Mouse (Mus musculus) thymus, postnatal 4 days (tissue): ENCODE results near the gene Tmem51.

Source experiments
- DNase-seq: peaks from one replicate; pipeline ENCODE4 v3.0.0; 2021

The Tmem51 gene

DNA sequence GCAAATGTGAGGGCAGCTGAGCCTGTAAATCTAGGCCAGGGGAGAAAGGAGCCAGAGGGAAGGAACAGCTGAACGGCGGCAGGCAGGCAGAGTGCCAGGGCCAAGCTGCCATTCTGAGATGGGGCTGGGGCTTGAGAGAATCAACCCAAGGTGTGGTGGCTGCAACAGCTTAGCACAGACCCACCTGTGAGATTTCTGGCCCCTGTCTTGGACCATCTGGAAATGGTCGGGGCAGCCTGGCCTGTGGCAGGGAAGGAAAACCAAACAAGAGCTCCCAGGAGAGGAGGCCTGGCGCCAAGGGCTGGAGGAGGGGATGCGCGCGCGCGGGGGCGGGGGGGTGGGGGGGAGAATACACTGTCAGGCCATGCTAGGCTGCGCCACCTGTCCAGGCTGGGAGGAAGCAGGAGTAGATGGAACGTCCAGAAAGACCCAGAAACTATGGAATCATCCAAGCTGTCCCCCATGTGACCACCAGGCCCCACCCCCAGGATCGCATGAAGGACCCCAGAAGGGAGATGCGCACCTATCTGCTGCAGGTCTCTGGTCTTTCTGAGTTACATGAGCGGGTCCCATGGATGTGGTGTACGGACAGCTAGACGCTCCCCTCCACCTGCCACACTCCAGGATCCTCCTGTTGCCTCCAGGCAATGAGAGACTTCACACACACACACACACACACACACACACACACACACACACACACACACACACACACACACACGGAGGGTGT, 3.0 kb downstream of the Tmem51 start:
- no peak for DNase-seq

DNA sequence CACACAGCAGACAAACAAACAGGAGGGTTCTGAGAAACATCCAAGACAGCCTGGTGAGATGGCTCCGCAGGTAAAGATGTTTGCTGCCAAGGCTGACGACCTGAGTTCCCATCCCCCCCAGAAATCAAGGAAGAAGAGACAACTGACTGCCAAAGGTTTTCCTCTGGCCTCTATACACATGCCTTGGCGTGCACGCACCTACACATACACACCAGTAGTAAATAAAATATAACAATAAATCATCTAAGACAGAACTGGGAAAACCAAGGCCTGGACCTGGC, 3.7 kb downstream of the Tmem51 start:
- DNase-seq: no peak

GRCm38 (mm10) chr4:142079629-142080486, 4.2 kb downstream of the Tmem51 start:
- DNase-seq: peak; percentile 26

GRCm38 (mm10) chr4:142077572-142078271, 6.4 kb downstream of the Tmem51 start:
- no peak for DNase-seq

DNA sequence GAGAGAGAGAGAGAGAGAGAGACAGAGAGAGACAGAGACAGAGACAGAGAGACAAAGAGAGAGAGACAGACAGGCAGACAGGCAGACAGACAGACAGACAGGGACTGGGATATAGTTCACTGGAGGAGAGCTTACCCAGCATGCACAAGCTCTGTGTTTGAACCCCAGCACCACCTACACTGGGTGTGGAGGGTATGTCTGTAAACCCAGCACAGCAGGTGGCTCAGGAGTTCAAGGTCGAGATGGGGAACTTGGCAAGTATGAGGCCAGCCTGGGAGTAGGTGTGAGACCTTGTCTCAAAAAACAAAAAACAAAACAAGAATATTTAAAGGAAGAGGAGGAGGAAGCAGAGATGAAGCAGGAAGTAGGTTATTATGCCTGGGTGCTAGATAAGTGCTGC, 7.2 kb downstream of the Tmem51 start:
- DNase-seq: no peak

GRCm38 (mm10) chr4:142075931-142076330, 8.2 kb downstream of the Tmem51 start:
- no peak for DNase-seq

DNA sequence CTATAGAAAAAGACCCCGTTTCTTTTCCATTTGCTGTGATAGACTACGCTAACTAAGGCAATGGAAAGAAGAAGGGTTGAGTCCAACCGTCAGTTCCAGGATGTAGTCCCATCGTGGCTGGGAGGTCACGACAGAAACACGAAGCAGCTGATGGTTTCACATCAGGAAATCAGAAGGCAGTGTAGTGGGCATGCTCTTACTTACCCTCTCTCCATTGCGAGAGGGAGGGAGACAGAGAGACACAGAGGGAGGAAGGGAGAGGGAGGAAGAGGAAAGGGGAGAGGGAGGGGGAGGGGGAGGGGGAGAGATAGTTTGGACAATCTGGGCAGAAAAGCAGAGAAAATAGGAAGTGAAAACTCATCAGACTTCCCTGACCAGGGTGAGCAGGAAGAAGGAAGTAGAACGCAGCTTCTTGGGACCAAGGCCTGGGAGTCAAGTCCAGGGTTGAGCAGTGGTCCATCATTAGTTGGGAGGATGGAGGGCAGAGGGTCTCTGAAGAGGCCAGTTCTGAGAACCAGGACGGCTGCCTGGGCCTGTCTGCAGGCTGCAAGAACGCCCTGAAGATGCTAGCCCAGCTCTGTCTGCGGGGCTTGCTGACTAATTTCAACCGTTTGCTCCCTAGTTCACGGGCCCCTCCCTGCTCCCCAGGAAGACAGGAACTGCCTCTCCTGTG, 9.9 kb downstream of the Tmem51 start:
- DNase-seq: no peak

GRCm38 (mm10) chr4:142071243-142071991, 12.7 kb downstream of the Tmem51 start:
- no peak for DNase-seq

GRCm38 (mm10) chr4:142070840-142071239, 13.3 kb downstream of the Tmem51 start:
- no peak for DNase-seq

DNA sequence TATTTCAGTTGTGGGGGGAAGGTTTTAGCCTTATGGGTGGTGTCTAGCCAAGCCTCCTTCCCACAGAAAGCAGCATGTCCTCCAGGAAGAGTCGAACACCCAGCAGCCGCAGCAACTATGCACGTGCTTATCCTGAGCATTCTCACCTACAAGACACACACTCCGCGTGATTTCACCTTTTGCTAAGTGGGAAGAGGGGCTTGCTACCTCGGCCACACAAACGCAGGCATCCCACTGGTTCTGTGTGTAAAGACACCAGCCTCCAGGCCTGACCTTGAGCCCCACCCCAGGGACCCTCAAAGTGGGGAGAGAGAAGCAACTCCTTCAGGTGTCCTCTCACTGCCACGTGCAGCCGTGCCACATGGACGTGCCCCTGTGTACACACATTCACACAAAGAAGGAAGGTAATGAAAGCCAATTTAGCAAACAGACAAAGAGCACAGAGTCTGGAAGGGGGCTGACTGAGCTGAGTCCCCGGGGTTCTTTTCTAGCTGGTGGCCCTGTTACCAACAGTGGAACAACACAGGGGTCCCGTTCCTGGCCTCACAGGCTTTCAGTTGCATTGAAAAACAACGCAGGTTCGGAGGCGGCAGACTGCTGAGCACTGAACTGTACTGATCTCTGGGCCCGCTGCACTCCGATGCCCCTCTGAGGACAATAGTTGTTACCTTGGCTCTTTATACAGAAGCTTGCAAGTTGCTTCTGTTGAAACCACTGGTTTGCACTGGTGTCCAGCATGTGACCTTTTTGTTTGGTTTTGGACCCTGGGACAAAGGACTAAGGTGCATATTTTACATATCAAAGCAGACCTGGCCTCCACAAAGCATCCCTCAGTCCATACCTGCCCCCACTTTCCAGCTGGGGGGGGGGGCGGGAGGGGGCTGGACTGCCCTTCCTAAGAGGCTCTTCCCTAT, 14.9 kb downstream of the Tmem51 start:
- no peak for DNase-seq

DNA sequence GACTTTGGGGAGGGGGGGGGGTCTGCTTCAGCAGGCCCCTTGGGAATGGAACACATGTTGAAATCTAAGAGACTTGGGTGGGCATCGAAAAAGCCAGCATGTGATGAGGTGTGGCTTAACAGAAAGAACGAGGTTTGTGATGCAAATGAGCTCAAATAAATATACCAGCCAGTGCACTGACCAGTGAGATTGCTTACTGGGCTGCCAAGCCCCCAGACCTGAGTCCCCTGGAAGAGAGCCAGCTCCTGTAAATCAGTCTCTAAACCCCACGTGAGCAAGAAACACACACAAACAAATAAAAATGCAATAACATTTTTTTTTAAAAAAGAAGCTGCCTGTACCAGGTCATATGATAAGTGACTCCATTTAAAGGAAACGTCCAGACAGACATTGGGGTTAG, 17.5 kb downstream of the Tmem51 start:
- no peak for DNase-seq

- no peak for DNase-seq
Observed at GRCm38 (mm10) chr4:142065835-142066234, 18.3 kb downstream of the Tmem51 start.

- no peak for DNase-seq
Observed at GRCm38 (mm10) chr4:142065270-142065669, 18.8 kb downstream of the Tmem51 start.

DNA sequence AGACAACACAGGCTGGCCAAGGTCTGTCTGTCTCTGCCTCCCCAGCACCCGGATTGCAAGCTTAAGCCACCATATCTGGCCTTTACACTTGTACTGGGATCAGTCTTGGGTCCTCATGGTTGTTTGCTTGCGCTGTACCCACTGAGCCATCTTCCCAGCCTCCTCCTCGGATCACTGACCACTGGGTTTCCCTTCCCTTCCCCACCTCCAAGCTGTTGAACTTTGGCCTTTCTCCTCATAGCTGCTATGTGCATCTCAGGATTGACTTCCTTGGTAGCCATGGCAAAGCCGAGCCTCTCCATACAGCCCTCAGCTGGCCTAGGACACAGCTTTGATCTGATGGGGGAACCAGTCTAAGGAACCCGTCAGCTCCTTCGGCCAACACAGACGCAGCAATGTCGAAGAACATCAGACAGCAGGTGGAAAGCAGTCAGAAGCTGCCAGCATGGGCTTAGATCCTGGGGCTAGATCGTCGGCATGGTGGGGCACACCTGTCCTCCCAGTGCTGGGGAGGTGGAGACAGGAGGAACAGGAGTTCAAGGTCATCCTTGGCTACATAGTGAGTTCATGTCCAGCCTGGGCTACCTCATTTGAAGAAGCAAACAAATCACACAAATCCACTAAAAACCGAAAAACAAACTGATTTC, 19.4 kb downstream of the Tmem51 start:
- no peak for DNase-seq

DNA sequence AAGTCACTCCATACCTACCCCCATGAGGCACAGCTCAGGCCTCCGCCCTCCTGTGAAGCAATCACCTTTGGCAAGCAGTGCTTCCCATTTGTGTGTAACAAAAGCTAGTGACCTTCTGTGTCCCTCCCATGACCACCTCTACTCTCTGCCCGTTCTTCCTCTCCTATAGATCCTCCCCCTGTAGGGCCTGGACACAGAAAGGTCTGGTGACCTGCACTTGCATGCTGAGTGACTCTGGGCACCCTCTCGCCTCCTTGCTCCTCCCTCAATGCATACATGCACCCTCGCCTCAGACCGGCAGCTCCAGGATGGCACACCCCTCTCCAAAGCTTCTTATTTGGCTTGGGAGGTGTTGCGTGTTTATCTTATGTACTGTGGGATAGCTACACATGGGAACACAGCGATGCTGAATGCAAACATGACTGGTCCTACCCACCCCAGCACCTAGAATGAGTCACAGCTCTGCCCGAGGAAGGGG, 21.0 kb downstream of the Tmem51 start:
- DNase-seq: no peak

DNA sequence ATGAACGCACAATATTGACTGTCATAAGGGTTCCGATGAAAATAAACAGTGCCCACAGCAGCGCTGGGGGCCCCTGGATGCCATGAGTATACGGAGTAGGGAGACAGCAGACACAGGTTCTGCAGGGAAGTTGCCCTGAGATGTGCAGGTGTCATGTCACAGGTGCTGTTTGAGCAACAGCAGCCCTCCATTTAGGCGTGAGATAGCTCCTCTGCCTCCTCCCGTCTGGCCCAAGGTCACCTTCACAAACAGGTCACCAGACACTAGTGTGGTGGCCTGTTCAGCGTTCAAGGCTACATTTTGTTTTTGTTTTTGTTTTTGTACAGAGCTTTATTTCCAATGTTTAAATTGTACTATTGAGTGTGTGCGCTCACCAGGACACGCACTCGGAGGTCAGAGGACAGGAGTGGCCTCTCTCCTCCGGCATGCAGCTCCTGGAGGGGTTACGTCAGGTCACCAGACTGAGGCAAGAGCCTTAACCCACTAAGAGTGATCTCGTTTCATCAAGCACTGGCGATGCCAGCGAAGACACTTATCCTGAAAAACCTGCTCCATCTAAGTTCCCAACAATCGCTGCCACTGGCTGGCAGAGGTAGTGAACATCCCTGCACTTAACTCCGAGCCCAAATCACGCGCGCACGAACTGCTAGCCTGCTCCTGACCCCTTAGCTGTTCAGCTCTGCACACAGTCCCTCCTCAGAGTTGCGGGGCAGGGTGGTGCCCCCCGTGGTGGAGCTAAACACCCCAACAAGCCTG, 22.4 kb downstream of the Tmem51 start:
- DNase-seq: no peak

DNA sequence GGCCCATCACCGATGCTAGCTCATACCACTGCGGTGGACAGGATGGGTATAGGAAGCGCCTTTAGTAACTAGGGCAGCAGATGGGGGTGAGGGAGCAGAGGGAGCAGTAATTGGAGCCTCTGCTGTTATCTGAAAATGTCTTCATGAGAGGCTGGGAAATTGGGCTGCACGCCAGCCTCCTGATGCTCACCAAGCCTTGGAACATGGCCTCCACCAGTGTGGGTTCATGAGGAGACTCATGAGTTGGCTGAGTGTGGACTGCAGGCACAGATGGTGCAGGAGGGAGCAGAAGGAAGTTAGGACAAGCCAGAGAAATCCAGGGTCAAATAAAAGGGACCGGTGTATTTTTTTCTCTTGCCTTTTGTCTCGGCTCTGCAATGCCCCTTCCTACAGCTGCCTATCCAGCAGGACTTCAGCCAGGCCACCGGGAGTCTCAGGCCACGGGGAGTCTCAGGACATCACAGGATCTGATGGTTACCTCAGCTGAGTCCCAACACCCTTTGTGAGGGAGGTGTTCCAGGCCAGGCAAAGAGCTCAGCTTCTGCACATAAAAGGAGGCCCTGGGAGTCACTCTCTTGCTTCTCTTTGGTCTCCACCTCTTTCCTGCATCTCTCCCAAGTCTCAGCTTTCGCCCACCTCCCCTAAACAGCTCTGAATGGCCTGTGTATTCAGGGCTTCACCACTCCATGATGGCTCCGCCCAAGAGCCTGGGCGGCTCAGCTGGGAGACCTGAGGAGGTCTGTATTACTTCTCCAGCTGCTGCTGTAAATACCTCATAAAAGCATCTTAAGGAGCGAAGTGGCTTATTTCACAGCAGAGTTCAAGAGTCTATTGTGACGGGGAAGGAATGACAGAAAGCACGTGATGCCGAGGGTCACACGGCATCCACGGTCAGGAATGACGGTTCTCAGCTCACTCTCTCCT, 23.4 kb downstream of the Tmem51 start:
- DNase-seq: no peak

DNA sequence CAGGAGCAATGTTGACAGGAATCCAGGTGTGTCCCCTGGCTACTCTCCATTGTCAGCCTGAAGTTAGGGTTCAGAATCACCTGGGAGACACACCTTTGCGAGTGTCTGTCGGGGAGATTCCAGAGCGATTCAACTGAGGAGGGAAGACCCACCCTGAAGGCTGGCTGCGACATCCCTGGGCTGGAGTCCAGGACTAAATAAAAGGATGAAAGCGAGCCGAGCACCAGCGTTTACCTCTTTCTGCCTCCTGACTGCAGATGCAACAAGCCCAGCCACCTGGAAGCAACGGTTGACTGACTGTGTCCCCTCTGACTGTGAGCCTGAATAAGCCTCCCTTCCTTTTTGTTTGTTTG, 24.3 kb downstream of the Tmem51 start:
- DNase-seq: no peak
